Mouse (Mus musculus) kidney, postnatal 14 days (tissue): ENCODE data around the gene S100a5.
A peak's percentile ranks its signal among the peaks of the same experiment; 100 is the strongest.

Source experiments
- DNase-seq: peaks from one replicate; pipeline ENCODE4 v3.0.0; 2022; ENCODE audit warnings: mixed read lengths

The S100a5 gene

DNA sequence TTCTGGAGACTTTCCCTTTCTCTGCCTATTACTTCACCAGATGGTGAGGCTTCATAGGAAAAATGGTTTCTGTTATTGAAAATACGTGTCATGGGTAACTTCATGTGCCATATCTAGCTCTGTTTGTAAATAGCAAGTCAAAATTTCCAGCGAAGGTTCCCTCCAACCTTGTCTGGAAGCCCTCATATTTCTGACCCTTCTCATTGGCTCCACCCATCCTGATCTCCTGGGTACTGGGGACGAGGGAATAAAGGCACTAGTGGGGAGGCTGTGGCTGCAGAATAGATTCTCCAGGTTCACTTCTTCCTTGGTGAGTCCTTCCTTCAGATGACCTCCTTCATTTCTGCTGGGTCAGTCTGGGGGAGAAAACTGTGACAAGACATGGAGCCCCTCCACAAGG, at the start of gene S100a5:
Gene S100a5, plus strand, starts transcription at position 301 of the 400 bp plus-strand sequence.
- DNase-seq, result no peak

DNA sequence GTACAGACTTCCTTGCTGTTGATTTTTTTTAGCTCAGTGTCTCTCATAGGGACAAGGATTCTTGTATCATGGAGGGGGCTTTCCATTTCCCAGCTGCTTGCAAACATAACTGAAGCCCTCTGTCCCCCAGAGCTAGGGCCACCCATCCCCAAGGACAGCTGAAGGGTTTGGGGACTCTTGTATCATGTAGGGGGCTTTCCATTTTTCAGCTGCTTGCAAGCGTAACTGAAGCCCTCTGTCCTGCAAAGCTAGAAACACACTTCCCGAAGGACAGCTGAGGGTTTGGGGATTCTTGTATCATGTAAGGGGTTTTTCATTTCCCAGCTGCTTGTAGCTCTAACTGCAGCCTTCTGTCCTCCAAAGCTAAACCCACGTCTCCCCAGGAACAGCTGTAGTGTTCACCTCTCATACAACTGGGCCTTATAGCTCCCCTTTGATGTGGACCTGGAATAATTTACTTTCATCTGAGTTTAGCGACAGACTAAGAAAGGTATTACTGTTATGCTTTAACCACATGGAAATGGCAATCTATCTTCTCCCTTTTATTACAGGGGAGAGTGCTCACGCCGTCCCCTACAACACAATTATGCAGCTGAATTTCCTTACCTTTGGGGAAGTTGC, 48.2 kb upstream of the S100a5 start, which contains the start of gene S100a3:
Gene S100a3, plus strand, starts transcription at position 571 of the 621 bp plus-strand sequence.
- DNase-seq, result no peak

DNA sequence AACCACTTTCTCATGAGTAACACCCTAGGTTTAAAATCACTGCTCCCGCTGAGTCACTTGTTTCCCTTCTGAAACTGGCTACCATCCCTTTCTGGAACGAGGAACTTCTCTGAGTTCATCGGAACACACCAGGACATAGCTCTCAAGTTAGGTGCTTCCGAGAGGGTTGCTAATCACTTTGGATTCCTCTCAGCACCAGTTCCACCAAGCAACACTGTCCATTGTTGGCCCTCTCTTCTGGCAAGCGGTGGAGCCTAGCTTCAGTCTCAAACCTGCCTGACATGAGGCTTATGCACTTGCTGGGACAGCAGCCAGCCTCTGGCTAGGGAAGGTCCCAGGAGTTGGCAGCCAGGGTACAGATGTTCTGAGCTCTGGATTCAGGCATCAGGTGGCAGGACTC, 33.6 kb upstream of the S100a5 start:
- no peak for DNase-seq

GRCm38 (mm10) chr3:90575320-90575719, 33.0 kb upstream of the S100a5 start:
- DNase-seq, result no peak

DNA sequence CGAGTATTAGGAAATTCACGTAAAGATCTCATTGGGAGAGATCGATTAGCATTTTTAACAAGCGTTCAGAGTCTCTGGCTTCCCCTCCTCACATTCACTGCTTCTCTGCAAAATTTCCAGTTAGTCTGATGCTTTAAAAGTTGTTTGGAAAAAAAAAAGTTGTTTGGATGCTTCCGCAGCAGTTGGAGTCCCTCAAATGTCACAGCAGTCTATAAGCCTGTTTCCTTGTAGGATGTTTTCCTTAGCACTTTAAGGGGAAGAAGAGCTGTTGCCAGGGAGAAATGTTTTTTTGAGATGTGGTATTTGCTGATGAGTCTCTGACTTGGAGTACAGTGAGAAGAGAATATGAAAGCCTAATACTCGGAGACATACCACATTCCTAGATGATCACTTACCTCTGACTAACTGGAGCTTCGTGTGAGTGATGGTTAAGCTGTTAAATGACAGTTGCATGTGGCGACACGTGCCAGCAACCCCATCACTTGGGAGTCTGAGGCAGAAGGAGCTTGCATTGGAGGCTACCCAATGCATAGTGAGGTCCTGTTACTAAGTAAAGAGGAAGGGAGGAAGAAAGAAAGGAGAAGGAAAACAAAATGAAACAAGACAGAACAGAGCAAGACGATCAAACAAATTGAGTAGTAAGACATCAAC, 31.8 kb upstream of the S100a5 start:
- DNase-seq, result peak; percentile 46

DNA sequence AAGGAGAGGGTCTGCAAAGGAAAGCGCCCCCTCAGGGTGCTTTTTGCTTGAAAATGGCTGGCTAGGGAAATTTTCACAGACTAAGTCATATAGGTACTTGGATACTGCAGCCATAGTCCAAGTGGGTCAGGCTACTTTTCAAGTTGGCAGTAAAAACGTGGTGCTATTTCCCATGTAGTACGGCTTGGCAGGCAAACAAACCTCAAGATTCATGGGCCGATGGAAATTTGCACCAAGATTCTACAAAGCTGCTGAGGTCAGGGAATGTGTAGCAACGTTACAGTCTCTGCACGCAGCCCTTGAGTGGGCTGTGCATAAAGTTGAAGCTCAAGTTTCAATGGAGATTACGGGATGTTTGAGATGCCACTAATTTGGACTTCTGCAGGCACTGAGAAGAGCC, 28.9 kb upstream of the S100a5 start:
- DNase-seq, result no peak

DNA sequence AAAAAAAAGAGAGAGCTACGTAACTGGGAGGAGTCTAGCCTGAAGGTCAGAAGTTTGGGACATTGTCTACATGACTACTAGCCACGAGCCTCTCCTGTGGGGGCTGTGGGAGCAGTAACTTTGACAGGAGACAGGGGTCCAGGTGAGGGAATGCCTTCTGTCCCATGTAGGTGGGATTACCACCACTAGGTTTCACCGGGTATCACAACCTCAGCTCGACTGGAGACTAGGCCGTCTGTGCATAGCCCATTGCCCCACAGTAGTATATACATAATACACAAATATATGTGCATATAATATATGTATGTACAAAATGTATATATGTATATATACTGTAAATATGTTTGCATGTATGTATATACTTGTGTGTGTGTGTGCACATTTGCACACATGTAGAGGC, 27.2 kb upstream of the S100a5 start:
- no peak for DNase-seq

- DNase-seq, result no peak
Observed at GRCm38 (mm10) chr3:90582156-90582555, 26.2 kb upstream of the S100a5 start.

GRCm38 (mm10) chr3:90582556-90582955, 25.8 kb upstream of the S100a5 start:
- DNase-seq, result no peak

DNA sequence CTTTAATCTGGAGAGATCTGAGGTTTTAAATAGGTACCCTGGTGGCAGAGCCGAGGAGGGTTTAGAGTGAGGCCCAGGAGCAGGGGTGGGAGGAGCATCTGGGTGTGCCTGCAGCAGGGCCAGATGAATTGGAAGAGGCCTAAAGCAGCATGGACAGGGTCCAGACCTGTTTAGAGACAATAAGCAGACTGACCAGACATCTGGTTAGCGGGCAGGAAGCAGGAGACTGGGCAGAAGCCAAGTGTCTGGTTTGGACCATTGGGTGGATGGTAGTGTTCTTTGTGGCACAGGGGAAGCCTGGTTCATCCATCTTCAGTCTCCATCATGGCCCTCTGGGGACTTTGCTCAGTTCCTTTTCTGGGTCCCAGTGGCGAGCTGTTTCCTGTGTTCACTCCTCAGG, 24.4 kb upstream of the S100a5 start:
- DNase-seq, result peak; percentile 41

DNA sequence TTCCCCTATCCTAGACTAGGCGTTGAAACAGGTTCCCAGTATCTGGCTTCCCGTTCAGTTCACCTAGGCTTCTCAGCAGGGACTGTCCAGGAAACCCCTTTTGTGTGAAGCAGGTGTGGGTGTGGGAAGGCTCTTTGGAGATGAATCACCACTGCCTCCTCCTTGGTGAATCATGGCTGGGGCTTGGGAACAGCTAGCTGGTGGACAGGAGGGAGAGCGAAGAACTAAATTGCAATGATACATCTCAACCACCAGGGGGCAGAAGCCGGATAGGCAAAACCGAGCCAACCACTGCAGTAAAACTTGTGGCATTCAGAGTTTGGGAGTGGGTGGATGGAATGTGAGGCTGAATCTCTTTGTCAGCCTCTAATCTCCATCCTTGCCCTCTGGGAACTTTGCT, 22.7 kb upstream of the S100a5 start:
- peak; percentile 64 for DNase-seq

GRCm38 (mm10) chr3:90586016-90586643, 22.2 kb upstream of the S100a5 start:
- DNase-seq, result no peak

DNA sequence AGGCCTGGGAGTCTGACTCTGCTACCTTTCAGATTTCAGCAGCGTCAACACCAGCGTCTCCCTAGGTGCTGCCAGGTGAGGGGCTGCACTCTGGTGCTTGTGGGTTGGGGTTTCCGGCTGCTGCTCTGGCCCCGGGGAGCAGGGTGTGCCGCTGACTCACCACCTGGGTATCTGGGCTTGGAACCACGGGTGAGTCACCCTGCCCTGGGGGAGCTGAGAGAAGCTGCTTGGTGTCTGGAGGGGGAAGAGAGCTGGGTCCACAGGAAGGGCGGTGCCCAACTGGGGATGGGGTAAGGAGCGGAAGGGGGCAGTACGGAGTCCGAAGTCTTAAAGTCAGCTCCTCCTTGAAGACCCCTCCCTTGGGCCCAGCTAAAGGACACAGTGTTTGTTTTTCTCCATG, 21.4 kb upstream of the S100a5 start:
- peak; percentile 42 for DNase-seq

DNA sequence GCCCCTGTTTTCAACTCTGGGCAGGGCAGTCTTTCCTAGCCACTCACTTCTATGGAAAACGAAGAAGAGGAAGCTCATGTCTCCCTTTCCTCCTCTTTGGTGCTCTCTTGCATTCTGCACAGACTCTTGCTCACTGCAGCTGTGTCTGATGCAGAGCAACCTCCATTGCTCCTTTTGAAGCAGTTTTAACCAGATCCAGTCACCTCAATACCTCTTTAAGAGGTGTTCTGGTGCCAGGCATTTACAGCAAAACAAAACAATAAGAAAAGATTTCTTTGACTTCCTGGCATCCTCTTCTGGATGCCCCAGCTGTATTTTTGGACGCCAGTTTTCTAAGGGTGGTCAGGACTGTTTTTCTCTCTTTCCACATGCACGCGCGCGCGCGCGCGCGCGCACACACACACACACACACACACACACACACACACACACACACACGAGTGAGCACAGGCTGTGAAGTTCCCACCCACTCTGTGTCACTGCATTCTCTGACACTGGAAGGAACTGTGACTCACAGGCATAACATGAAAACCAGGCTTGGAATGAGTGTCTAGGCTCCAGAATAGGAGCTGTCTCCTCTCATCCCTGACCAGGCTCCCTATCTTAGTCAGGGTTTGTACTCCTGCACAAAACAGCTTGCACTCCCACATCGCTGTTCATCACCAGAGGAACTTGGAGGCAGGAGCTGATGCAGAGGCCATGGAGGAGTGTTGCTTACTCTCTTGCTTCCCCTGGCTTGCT, 20.8 kb upstream of the S100a5 start:
- no peak for DNase-seq

- no peak for DNase-seq
Observed at GRCm38 (mm10) chr3:90589390-90589789, 18.9 kb upstream of the S100a5 start.

- DNase-seq, result no peak
Observed at GRCm38 (mm10) chr3:90589947-90590346, 18.4 kb upstream of the S100a5 start, which contains the start of gene S100a2. S100a2 (plus strand) TSS chr3:90590247.

DNA sequence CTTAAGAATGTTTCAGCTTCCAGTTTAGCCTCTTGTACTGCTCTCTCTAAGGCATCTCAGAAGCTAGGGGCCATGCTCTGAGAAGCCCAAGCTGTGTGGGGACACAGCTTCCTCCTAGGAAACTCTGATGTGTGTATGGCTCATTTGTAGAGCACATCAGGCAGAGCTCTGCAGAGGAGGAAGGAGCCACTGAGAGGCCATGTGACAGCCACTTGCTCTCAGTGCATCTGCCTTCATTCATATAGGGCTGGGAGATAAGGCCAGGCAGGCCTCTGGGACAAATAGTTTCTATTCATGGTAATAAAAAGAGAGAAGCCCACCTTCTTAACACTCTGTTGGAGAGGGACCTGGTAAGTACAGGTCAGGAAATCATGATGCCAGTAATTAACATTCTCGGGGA, 13.9 kb upstream of the S100a5 start:
- DNase-seq, result no peak

DNA sequence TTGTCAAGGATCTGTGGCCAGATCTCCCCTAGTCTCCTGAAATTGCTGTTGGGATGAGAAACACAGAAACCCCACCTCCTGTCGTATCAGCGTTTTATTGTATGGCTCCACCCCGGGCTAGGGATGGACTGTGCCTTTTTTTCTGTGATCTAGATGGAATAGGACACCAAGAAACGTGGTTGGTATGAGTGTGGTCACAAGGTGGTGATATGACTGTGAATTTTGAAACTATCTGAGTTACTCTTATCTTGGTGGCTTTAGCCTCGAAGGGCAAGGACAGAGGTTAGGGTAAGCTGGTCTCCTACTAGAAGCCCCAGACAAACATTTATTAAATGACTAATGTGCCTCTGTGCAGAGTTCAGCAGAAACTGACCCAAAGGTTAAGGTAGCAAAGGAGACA, 12.8 kb upstream of the S100a5 start:
- no peak for DNase-seq

DNA sequence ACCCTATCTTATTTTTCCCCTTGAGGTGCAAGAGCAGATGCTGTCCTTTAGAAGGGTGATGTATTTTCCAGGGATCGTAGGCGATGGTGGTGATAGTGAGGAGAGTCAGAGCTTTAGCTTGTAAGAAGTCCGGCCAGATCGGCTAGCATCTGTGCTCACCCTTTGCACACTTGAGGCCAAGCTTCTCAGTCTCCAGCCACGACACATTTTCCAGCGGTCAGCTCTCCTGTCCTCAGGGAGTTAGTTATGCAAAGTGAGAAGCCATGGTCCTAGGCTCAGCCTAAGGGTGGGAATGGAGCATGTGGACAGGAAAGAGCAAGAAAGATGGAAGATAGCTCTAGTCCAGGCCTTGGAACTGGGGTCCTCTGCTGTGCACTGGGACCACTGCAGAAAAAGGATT, 11.5 kb upstream of the S100a5 start:
- no peak for DNase-seq

DNA sequence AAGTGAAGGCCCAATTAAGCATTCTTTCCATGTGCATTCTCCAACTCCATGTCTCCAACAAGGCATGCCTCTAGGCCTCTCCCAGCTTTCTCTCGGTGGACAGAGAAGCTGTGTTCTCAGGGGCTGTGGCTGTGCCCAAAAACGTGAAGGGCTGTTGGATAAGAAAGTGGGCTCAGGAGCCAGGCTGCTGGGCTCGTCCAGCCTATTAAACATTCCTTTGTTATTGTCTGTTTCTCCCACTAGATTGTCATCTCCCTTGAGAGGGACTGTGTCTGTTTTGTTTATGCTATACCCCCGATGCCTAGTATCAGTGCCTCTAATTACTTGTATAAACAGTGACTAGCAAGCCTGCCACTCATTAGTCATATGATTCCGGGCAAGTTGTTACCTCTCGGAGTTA, 10.6 kb upstream of the S100a5 start:
- DNase-seq, result no peak

DNA sequence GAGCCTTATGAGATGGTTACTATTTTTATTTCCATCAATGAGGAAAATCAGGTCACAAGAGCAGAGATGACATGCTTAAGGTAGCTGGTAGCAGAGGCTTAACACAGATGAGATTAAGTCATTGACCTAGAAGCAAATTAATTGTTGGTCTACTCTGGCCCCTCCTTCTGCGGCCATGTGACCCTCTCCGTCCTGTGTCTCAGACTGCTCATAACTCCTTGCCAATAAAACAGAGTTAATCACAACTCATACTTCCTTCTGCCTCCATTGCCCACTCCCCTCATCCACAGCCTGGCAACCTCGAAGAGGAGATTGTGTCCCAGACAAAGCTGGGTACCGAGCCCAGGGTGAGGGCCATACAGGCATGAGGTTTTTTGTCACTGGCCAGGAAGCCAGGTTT, 10.1 kb upstream of the S100a5 start:
- no peak for DNase-seq

DNA sequence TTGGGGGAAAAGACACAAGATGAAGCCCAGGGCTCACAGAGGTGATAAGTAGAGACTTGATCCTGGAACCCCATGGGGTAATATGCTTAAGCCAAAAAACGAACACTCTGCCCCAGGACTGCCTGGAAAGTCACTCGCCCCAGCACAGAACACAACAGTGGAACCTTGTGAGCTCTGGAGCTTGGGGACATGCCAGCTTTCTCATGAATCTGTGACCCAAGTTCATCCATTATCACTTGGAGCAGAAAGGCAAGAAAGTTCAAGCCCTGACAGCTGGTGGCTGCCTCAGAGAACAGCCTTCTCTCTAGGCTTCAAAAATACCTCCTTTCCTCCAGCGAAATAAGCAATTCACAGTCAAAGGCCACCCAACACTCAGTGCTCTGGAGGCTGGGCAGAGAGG, 8.9 kb upstream of the S100a5 start:
- peak; percentile 56 for DNase-seq

- no peak for DNase-seq
Observed at GRCm38 (mm10) chr3:90600036-90600435, 8.3 kb upstream of the S100a5 start.
